Mouse (Mus musculus): ENCODE measurements around the gene Iqub.

Gene Iqub

GRCm38 (mm10) chr6:24470571-24471132 is 44.2 kb downstream of the Iqub start:
- DNase-seq (ENCODE audit: low read depth) = no peak

GRCm38 (mm10) chr6:24470135-24470534 is 44.7 kb downstream of the Iqub start:
- no peak for DNase-seq (ENCODE audit: low read depth)

- DNase-seq (ENCODE audit: low read depth) = peak; percentile 19
These were observed 58.8 kb downstream of the Iqub start for GRCm38 (mm10) chr6:24456097-24456496.

GRCm38 (mm10) chr6:24451026-24451821 is 63.6 kb downstream of the Iqub start:
- no peak for DNase-seq (ENCODE audit: low read depth)

- no peak for DNase-seq (ENCODE audit: low read depth)
These were observed 64.6 kb downstream of the Iqub start for GRCm38 (mm10) chr6:24450241-24450640.

- no peak for DNase-seq (ENCODE audit: low read depth)
These were observed 98.8 kb downstream of the Iqub start for GRCm38 (mm10) chr6:24416056-24416455.

- DNase-seq (ENCODE audit: low read depth) = no peak
These were observed 99.4 kb downstream of the Iqub start for GRCm38 (mm10) chr6:24415500-24415899.

- DNase-seq (ENCODE audit: low read depth) = no peak
These were observed 106.1 kb downstream of the Iqub start for GRCm38 (mm10) chr6:24408573-24409427.

- DNase-seq (ENCODE audit: low read depth) = no peak
These were observed 107.1 kb downstream of the Iqub start for GRCm38 (mm10) chr6:24407743-24408142.

GRCm38 (mm10) chr6:24397237-24397647 is 117.6 kb downstream of the Iqub start:
- no peak for DNase-seq (ENCODE audit: low read depth)

Data from induced T-regulatory cell, adult 2 months (primary cell).